Mouse (Mus musculus): ENCODE results near the gene Gigyf2.

DNA sequence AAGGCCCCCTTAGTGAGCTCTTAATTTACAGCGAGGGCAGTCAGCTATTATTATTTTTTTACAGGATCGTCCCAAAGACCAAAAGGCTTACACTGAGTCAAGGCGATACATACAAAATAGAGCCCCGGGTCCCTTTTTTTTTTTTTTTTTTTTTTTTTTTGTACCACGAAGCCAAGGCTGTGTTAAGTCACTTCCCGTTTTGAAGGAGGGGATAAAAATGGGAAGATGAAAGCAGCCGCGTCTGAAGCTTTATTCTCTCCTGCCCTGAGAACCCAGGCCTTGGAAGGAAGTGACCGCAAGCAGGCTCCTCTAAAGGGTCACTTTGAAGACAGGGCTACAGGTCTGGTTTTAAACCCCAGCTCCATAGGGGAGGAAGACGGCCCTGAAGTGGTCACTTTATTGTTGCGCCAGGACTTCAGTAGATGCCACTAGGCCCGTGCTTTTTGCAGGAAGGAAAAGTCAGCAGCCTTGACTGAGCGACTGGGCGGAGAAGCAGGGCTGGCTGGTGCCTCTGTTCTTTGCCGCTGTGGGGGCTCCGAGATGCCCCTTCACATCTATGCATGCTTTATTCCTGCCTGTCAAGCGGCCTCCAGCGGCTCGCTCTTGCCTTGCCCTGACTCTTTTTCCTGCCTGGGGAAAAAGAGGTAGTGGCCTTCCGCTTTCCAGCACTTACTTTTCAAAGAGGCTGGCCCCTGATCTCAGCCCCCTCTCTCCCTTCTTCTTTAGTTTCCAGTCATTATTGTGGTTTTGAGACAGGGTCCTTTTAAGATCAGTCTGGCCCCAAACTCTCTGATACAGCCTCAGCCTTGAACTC is 45.0 kb upstream of the Gigyf2 start:
- TF ChIP-seq CTCF (IDR thresholded peaks at IDR 0.05; ENCODE audit: low read depth) (no peak), EP300 (IDR thresholded peaks at IDR 0.05; ENCODE audit: low read depth) (no peak)
